Mouse (Mus musculus): Measurements from ENCODE around the gene Vangl2. TPM values are rescaled to one million over a fixed set of nuclear protein-coding genes. Genes with fewer than 3 reads are reported as not detected.
A peak's percentile ranks its signal among the peaks of the same experiment; 100 is the strongest.

Vangl2 gene
- polyA plus RNA-seq (2012; rRNA removed) = 10.5 and 13.1 TPM in 2 replicates

- TF ChIP-seq POLR2A (IDR thresholded peaks at IDR 0.05; ENCODE audit: borderline replicate concordance, insufficient read depth, low read length) (no peak), CTCF (IDR thresholded peaks at IDR 0.05; ENCODE audit: borderline replicate concordance, insufficient read depth, low read depth, low read length) (no peak)
- DNase-seq = no peak
- H3K27ac ChIP-seq (ENCODE audit: insufficient read depth, low read length) = peak within 1 kb of the TSS; percentile 62
- no peaks in the 10 kb centered on the region for H3K4me1 ChIP-seq (ENCODE audit: control insufficient read depth, insufficient read depth, low read length)
- 78% methylated on average over 21 of the region's 21 CpGs for WGBS
- peak within 1 kb of the TSS; percentile 98 for H3K4me3 ChIP-seq (replicated peaks; ENCODE audit: insufficient read depth, low read depth, low read length)
- H3K27me3 ChIP-seq (ENCODE audit: control insufficient read depth, insufficient read depth, low read length) = no peaks in the 10 kb centered on the region
Measured at GRCm38 (mm10) chr1:172028394-172029275, at the start of gene Vangl2. Gene Vangl2 (minus strand): TSS chr1:172028444.

GRCm38 (mm10) chr1:172077981-172078380 lies 49.7 kb upstream of the Vangl2 start:
- TF ChIP-seq POLR2A (IDR thresholded peaks at IDR 0.05; ENCODE audit: borderline replicate concordance, insufficient read depth, low read length) (no peak), CTCF (IDR thresholded peaks at IDR 0.05; ENCODE audit: borderline replicate concordance, insufficient read depth, low read depth, low read length) (no peak)
- DNase-seq = no peak
- WGBS = 61% methylated on average over 5 of the region's 5 CpGs
- no peak overlapping the region for H3K27ac ChIP-seq (ENCODE audit: insufficient read depth, low read length)
- H3K4me3 ChIP-seq (replicated peaks; ENCODE audit: insufficient read depth, low read depth, low read length) = no peak overlapping the region
- no peaks in the 10 kb centered on the region for H3K4me1 ChIP-seq (ENCODE audit: control insufficient read depth, insufficient read depth, low read length)
- H3K27me3 ChIP-seq (ENCODE audit: control insufficient read depth, insufficient read depth, low read length) = no peaks in the 10 kb centered on the region

GRCm38 (mm10) chr1:172072604-172073003 lies 44.4 kb upstream of the Vangl2 start:
- Histone ChIP-seq H3K4me3 (replicated peaks; ENCODE audit: insufficient read depth, low read depth, low read length) (no peak overlapping the region), H3K27ac (ENCODE audit: insufficient read depth, low read length) (no peak overlapping the region), H3K27me3 (ENCODE audit: control insufficient read depth, insufficient read depth, low read length) (no peaks in the 10 kb centered on the region), H3K4me1 (ENCODE audit: control insufficient read depth, insufficient read depth, low read length) (no peaks in the 10 kb centered on the region)
- DNase-seq = no peak
- TF ChIP-seq CTCF (IDR thresholded peaks at IDR 0.05; ENCODE audit: borderline replicate concordance, insufficient read depth, low read depth, low read length) (no peak), POLR2A (IDR thresholded peaks at IDR 0.05; ENCODE audit: borderline replicate concordance, insufficient read depth, low read length) (no peak)
- 95% methylated on average over 7 of the region's 7 CpGs for WGBS

- H3K4me3 ChIP-seq (replicated peaks; ENCODE audit: insufficient read depth, low read depth, low read length) = no peak overlapping the region
- 15% methylated on average over 4 of the region's 4 CpGs for WGBS
- DNase-seq = no peak
- no peaks in the 10 kb centered on the region for H3K4me1 ChIP-seq (ENCODE audit: control insufficient read depth, insufficient read depth, low read length)
- TF ChIP-seq POLR2A (IDR thresholded peaks at IDR 0.05; ENCODE audit: borderline replicate concordance, insufficient read depth, low read length) (no peak), CTCF (IDR thresholded peaks at IDR 0.05; ENCODE audit: borderline replicate concordance, insufficient read depth, low read depth, low read length) (no peak)
- no peaks in the 10 kb centered on the region for H3K27me3 ChIP-seq (ENCODE audit: control insufficient read depth, insufficient read depth, low read length)
- H3K27ac ChIP-seq (ENCODE audit: insufficient read depth, low read length) = no peak overlapping the region
Measured at GRCm38 (mm10) chr1:172071556-172071955, 43.3 kb upstream of the Vangl2 start.

- H3K4me3 ChIP-seq (replicated peaks; ENCODE audit: insufficient read depth, low read depth, low read length) = no peak overlapping the region
- H3K27ac ChIP-seq (ENCODE audit: insufficient read depth, low read length) = no peak overlapping the region
- DNase-seq = no peak
- H3K4me1 ChIP-seq (ENCODE audit: control insufficient read depth, insufficient read depth, low read length) = no peaks in the 10 kb centered on the region
- no peaks in the 10 kb centered on the region for H3K27me3 ChIP-seq (ENCODE audit: control insufficient read depth, insufficient read depth, low read length)
- no peak for TF ChIP-seq CTCF (IDR thresholded peaks at IDR 0.05; ENCODE audit: borderline replicate concordance, insufficient read depth, low read depth, low read length)
- TF ChIP-seq POLR2A (IDR thresholded peaks at IDR 0.05; ENCODE audit: borderline replicate concordance, insufficient read depth, low read length) = no peak
- 84% methylated on average over 6 of the region's 6 CpGs for WGBS
Measured at GRCm38 (mm10) chr1:172070227-172070626, 42.0 kb upstream of the Vangl2 start.

GRCm38 (mm10) chr1:172064613-172065141 lies 36.4 kb upstream of the Vangl2 start:
- Histone ChIP-seq H3K4me3 (replicated peaks; ENCODE audit: insufficient read depth, low read depth, low read length) (no peak overlapping the region), H3K27me3 (ENCODE audit: control insufficient read depth, insufficient read depth, low read length) (no peaks in the 10 kb centered on the region), H3K4me1 (ENCODE audit: control insufficient read depth, insufficient read depth, low read length) (peaks cover 10% of the 10 kb centered on the region), H3K27ac (ENCODE audit: insufficient read depth, low read length) (no peak overlapping the region)
- TF ChIP-seq POLR2A (IDR thresholded peaks at IDR 0.05; ENCODE audit: borderline replicate concordance, insufficient read depth, low read length) (no peak), CTCF (IDR thresholded peaks at IDR 0.05; ENCODE audit: borderline replicate concordance, insufficient read depth, low read depth, low read length) (no peak)
- DNase-seq = no peak
- 31% methylated on average over 13 of the region's 13 CpGs for WGBS

- H3K27me3 ChIP-seq (ENCODE audit: control insufficient read depth, insufficient read depth, low read length) = no peaks in the 10 kb centered on the region
- 36% methylated on average over 4 of the region's 4 CpGs for WGBS
- TF ChIP-seq POLR2A (IDR thresholded peaks at IDR 0.05; ENCODE audit: borderline replicate concordance, insufficient read depth, low read length) (no peak), CTCF (IDR thresholded peaks at IDR 0.05; ENCODE audit: borderline replicate concordance, insufficient read depth, low read depth, low read length) (no peak)
- DNase-seq = no peak
- H3K4me3 ChIP-seq (replicated peaks; ENCODE audit: insufficient read depth, low read depth, low read length) = no peak overlapping the region
- H3K27ac ChIP-seq (ENCODE audit: insufficient read depth, low read length) = no peak overlapping the region
- H3K4me1 ChIP-seq (ENCODE audit: control insufficient read depth, insufficient read depth, low read length) = peaks cover 10% of the 10 kb centered on the region
Measured at GRCm38 (mm10) chr1:172063291-172064023, 35.2 kb upstream of the Vangl2 start.

Data from cerebellum, adult 2 months (tissue).